Mouse (Mus musculus) CD4-positive, CD25-positive, alpha-beta regulatory T cell, adult 2 months (primary cell): ENCODE measurements around the gene Pth1r.
"Not testable (repeated sequence)": the region's sequence is repeated elsewhere in the genome, so short reads cannot be mapped to it uniquely, and the experiment has no call there.

Source experiments
- DNase-seq: peaks from one replicate; pipeline ENCODE4 v3.0.0-alpha.2; 2012; ENCODE audit warnings: low read depth, low spot score

Pth1r gene

DNA sequence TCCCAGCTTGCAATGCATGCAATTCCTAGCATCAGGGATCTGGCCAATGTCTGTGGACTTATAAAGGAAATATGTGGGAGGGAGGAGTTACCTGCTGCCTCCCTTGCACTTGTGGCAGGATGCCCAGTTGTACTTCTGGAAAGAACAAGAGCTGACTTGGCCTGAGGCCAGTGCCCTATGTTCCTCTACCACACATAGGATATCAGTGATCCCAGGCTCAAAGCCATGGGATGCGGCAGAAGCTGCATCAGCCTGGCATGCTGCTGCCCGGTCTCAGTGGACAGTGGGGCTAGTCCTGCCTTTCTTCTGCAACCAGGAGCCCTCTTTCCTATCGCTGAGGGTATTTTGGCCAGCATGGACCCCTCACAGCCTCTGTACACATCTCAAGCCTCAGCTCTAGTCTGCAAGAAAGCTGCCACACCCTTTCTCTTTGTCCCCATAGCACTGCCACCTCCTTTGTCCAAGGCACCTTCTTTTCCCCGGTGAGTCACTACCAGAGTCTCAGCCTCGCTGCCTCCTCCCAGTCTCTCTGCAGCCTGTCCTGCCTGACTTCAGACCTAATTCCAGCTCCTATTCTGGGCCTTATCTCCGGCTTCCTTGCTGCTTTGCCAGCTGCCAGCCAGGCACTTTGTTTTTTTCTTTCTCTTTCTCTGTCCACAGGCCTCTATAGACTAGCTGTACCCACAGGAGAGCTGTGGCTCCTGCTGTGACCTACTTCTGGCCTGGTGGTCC, 62.7 kb downstream of the Pth1r start:
- DNase-seq, result peak; percentile 27

DNA sequence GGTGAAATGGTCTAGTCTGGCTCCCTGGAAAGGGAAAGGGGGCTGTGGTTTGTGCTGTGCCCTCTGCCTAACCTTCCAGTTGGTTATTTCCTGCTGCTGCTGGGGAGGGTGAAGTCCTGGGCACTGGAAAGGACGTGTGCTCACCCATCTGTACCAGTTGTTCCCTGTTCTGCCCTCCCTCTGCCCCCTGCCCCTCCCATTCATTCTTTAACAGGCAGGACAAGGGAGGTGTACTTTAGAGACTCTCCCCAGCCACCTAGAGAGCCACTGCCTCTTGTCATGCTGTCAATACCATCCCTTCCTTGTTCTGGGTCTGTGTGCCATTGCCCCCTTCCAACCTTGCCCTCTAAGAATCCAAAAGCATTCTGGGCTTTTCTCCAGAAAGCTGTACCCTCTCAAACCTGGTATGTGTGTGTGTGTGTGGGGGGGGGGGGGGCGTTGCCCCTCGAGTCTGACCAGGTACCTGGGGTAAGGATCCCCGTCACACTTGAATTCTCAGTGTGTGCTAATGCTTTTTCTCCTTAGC, 63.3 kb downstream of the Pth1r start:
- no peak for DNase-seq

DNA sequence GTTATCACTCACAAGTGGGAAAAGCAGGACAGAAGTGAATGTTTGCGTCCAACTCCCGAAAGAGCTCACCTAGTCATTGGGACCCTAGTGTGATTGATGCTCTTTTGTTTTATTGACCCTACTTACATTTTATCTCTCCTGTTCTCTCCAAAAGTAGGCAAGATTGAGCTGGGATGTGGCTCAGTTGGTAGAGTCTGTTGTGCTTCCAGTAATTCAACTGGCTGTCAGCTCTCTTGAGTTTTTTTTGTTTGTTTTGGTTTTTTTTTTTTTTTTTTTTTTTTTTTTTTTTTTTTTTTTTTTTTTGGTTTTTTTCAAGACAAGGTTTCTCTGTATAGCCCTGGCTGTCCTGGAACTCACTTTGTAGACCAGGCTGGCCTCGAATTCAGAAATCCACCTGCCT, 64.2 kb downstream of the Pth1r start:
- not testable (repeated sequence) for DNase-seq

DNA sequence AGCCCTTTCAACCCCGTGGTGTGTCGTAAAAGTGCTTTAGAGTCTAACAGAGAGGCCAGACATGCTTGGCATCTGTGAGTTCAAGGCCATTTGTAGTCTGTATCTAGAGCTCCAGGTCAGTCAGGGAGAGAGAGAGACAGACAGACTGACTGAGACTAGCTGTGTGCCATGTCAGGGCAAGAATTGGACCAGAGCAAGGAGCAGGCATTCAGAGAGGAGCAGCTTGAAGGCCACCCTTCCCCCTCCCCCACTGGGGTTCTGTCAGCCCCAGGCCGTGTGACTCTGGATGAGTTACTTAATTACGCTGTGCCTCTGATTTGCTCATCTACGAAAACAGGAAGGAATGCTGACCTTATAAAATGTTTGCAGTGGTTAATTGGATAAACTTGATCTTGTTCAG, 64.7 kb downstream of the Pth1r start:
- no peak for DNase-seq

DNA sequence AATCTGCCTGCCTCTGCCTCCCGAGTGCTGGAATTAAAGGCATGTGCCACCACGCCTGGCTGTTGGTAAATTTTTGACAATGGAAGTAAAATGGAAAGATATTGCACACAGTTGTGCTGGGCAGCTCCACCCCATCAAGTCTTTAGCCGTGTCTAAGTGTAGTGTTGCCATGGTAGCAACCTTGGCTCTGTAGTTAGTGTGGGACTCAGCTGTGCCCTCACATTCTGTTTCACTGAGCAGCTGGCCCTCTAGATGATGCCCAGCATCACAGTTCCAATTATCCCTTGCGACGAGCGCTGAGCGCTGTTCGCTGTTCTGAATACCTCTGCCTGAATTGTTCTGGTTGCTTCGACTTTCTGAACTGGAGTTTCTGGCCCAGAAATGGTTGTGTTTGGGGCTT, 65.1 kb downstream of the Pth1r start:
- no peak for DNase-seq

DNA sequence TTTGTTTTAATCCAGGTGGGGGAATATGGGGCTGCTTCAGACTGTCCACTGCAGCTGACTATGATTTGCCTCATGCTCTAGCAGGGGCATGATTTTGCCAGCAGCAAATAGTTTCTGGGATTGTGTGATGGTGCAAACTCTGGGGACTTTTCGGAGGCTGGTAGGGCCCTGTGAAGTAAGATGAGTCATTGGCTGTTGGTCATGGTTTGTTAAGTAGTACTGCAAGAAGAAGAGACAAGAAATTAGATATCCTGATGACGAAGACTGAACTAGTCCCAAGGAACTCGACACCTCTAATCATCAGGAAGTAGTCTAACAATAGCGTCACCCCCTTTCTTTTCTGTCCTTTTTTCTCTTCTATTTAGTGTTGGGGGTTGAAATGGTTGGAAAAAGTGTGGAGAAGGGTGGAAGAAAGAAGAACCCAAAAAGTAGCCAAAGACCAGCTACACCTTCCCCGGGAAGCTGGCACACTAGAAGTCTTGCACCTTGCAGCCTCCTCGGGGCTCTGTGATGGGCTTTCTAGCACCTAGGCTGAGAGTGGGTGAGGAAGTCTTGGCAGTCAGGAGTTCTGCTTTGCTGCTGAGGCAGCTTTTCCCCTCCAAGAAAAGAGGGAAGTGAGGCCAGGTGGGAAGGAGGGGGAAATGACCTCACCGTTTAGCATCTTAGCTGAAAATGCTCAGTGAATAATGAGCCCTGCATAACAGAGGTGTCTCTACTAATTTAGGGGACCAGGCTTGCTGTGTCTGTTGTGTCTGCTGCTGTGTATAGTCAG, 66.0 kb downstream of the Pth1r start:
- DNase-seq, result no peak

DNA sequence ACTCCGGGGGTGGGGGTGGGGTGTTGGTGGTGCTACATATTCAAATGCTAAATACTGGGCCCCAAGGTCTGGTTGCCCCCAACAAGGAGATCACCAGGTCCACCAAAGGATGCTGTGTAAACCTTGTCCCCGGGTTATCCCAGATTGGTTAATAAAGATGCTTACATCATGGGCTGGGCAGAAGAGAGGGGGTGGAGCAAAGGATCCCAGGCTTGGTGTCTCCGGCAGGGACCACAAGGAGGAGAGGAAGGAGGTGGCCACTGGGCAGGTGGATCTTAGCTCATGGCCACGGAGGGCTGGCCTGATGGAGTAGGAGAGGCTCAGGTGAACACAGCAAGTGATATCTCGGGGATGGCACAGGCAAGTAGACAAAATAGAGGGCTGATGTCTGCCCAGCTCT, 68.1 kb downstream of the Pth1r start:
- DNase-seq, result no peak

DNA sequence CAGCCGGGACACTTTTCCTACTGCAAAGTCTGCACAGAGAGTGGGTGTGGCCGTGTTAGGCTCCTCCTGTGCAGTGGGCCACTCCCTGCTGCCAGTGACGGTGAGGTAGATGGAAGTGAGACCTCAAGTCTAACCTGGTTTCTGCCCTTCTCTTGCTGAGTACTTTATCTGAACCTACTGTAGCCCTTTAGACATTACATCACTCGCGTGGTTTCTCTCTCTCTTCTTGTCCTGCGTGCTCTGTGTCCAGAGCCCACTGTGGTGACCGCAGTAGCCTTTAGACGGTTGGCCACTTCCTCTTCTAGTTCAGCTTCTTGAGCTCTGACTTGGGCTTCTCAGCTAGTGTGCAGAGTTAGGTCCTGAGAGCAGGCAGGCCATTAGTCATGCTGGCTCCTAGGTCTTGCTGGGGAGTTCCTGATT, 70.4 kb downstream of the Pth1r start:
- DNase-seq, result peak; percentile 23

DNA sequence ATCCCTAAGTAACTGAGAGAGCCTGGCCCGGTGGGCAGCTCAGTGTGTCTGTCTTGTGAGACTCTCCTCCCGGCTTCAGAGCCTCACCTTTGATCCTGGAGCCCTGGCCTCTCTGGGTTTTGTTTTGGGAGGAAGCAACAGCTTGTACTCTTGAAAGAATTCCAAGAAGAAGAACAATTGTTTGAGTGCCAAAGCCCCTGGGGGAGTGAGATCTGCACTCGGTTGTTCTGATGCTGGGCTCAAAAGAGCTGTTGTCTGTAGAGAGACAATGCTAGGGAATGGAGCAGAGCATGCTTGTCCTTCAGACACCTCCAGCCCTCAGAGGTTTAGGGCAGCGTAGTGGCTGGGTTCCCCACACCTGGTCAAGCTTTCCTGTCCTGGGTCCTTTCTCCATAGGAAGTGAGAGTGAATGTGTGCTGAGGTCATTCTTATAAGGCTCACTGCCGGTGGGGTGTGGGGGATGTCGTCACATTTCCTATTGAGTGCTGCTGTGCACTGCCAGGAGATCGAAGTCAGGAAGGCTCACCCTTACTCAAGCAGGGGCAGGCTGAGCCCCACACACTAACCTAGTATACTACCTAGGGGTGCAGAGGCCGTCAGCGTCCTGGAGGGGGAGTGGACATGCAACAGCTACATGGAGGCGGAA, 73.7 kb downstream of the Pth1r start:
- DNase-seq, result no peak

DNA sequence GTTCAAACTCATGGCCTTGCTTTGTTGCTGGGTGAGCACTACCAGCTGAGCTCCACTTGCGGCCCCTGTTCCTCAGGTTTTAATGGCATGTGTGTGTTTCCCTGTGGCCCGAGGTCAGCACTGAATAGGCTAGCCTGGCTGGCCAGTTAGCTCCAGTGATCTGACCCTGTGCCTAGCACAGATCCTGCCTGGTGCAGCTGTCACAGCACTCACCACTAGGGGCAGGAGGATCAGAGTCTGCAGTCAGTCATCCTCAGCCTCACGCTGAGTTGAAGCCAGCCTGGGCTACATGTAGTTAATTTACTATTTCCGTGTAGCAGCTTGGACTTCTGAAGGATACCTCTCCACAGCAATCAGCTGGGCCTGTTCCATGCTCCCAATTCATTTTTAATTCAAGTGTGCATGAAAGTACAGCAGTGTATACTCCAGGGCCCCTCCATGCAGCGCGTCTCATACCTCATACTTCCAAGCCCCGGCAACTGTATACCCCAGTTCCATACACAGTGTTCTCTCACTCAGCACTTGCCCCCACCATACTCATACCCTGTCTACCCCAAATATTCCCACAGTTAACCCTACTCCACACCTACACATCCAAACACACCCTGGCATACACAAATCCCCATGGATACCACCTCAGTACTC, 74.4 kb downstream of the Pth1r start:
- peak; percentile 56 for DNase-seq
